Mouse (Mus musculus): ENCODE data around the gene Uso1.

DNA sequence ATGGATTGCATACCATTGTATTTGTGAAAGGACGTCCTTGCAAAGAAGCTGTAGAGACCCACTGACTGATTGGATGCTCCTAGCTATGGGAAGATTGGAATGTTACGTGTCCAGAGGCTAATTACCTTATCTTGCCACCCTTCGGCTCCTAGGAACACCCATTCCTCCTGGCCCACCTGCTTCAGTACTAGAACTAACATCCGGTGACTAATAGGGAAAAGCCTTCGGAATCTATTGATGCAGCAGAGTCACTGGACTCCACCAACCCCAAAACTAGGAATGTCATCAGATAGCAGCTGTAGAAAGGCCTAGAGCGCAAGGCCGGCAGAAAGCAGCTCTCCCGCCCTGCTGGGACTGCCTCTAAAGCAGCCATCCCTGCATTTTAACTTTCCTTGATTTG, 36.1 kb upstream of the Uso1 start:
- TF ChIP-seq POLR2A (IDR thresholded peaks at IDR 0.05; ENCODE audit: control insufficient read depth, low read depth, low read length) (no peak), CTCF (IDR thresholded peaks at IDR 0.05; ENCODE audit: control insufficient read depth, insufficient read depth, insufficient replicate concordance, low read depth, low read length) (no peak)
